Mouse (Mus musculus) megakaryocyte, adult 5-6 weeks (primary cell): Measurements from ENCODE around the gene Med12l. TPM values are rescaled to one million over a fixed set of nuclear protein-coding genes. Genes with fewer than 3 reads are reported as not detected.
A peak's percentile ranks its signal among the peaks of the same experiment; 100 is the strongest.

ENCODE experiments used
- ATAC-seq: 2 replicates; pipeline ENCODE4 v1.8.0; 2016; ENCODE audit warnings: mild to moderate bottlenecking, inconsistent platforms; ENCODE audit not compliant: poor library complexity, severe bottlenecking
- total RNA-seq, 2 experiments: library from RNA; stranded (forward) in 1 of 2; stranded (reverse) in 1 of 2; fragments of 153-499, 151-499 nt in 1 of 2; fragments of 221-1000, 200-1000 nt in 1 of 2; gene quantifications; 2 replicates each; pipeline versions ENCODE4 v1.2.3 to v1.2.4; 2015 to 2017

Gene Med12l
- total RNA-seq, 2 experiments from 2014 or later = 0.20 to 0.29 TPM

DNA sequence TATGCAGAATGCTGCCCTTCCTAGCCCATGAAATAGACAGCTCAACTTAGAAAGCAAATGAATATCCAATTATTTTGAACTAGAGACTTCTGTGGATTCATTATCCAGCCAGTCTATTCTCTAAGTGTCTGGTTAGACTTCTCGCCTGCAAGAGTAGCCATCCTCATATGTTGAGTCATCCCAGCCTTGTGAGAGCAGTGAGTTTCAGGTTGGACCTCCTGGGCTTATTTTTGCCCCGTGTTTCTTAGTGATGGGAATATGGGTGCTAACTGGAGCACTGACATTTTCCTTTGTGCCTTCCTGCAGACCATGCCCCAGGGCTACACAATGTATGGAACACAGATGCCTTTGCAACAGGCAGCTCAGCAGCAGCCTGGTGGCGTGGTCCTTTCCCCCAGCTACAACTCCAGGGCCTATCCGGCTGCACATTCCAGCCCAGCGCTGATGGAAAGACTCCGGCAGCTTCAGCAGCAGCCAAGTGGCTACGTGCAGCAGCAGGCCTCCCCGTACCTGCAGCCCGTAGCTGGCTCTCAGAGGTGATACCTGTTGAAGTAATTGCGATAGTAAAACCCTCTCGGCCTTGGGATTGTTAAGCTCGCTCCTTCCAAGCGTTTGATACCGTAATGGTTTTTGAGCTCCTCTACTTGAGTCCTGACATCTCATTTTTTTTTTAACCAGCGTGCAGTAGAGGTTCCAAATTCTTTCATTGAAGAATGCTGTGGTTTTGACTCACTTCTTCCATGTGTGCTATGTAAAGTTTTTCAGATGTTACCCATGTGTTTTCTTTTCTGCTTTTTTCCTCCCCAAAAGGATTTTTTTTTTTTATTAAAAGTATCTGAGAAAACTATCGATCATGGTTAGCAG, 290.3 kb downstream of the Med12l start:
- ATAC-seq = no peak

DNA sequence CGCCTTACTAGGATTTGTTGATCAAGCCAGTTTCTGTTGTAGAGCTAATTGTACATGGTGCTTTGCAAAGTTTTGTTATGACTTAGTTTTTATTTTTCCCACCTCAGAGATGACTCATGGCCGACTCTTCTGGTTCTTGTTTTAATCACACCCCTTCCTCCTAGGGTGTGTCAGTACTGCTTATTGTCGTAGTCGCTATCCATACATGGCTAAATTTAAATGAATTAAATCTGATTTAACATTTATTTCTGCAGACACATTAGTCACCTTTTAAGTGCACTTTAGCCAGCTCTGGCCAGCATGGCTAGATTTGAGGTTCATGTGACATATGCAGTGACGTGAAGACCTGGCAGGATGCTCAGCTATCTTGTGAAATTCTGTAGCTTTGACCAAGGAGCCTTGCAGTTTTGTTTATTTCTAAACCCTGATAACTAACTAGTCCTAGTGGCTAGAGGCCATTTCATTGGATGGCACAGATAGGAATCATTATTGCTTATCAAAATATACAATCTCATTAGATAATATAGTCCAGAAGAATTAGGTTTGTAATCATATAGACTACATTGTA, 291.0 kb downstream of the Med12l start:
- ATAC-seq = no peak

- ATAC-seq = no peak
Measured at GRCm38 (mm10) chr3:59297653-59298052, 292.0 kb downstream of the Med12l start.

DNA sequence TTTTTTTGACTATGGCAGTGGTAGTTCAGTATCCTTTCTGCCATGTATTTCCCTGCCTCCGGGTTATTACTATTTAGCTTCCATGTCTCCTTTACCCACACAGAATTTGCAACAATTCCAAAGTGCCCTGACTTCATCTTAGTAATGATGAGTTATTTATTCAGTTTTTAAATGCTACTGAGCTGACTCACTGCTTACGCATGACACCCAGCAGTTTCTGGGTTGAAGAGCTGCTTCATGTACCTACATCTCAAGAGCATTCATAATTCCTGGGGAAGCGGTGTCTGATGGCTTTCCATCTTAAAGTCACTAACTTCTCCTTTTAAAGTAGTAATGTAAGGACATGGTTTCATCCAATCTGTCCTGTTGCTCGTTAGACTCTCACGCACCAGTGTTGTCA, 299.3 kb downstream of the Med12l start:
- ATAC-seq = no peak

DNA sequence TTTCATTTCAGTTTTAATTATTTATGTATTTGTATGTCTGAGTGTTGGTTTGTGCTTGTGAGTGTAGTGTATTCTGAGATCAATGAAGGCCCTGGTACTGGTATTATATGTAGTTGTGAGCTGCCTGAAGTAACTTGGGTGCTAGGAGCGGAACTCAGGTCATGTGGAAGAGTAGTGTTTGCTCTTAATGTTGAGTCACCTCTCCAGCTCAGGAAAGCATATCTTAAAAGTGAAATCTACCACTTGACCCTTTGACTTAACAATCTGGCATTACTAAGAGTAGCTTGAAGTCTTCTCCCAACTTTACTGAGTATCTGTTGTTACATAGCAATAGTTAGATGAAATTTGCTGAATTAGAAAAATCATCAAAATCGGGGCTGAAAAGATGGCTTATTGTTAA, 299.9 kb downstream of the Med12l start:
- ATAC-seq = no peak

DNA sequence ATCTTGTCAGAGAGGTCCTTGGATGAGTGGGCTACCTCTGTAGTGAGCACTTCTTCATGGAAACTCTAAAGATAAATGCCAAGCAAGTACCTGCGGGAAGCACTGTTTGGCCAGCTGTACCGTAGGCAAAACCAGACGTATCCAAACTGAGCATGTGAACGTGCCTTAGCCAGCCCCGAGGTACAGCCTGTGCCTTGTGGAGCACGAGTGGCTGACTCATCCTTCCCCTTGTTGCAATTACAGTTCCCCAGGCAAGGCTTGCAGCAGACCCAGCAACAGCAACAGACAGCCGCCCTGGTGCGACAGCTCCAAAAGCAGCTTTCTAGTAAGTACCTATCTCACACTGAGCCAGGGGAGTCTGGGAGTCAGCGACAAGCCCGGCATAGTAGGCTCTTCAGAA, 307.0 kb downstream of the Med12l start:
- ATAC-seq = peak; percentile 96

GRCm38 (mm10) chr3:59316077-59316476, 310.5 kb downstream of the Med12l start:
- ATAC-seq = no peak

DNA sequence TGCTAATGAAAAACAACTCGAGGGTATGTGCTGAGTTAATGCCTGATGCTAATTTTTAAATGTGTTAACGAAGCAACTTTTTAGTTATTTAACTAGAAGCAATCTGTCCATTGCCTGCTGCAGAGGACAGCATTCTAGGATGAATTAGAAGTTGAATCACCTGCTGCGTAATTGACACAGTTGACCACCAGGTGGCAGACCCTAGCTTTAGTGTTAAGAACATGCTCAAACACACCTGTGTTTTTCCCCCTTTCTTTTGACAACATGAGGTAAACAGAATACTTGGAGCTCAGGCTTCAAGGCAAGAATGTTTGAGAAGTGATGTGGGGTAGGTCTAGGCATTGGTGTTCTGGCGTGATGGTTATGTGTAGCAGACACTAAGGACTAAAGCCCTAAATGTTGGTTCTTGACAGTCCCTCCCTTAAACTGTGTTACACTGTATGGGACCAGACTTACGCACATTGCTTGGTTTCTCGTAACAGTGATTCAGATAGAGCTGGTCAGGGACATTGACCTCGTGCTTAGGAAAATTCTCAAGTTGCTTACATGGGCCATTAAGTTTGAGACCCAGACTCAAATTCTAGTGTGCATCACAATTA, 315.8 kb downstream of the Med12l start:
- ATAC-seq = peak; percentile 93

DNA sequence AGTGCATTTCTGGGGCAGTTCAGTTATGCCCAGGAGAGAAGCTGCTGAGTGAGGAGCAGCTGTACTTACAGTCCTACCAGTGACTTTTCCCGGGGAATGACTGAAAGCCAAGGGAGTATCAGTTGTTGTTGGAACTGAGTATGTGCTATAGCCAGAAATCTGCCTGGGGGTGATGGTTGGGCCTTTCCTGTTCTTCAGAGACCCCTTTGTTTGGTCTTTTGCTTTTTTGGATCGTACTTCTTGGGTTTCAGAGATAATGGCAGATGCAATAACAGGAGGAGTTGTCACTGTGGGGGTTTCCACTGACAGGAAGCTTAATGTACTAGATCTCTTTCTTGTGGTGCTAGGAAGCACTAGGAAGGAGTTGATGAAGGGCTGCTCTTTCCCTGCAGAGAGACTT, 322.9 kb downstream of the Med12l start:
- ATAC-seq = no peak

DNA sequence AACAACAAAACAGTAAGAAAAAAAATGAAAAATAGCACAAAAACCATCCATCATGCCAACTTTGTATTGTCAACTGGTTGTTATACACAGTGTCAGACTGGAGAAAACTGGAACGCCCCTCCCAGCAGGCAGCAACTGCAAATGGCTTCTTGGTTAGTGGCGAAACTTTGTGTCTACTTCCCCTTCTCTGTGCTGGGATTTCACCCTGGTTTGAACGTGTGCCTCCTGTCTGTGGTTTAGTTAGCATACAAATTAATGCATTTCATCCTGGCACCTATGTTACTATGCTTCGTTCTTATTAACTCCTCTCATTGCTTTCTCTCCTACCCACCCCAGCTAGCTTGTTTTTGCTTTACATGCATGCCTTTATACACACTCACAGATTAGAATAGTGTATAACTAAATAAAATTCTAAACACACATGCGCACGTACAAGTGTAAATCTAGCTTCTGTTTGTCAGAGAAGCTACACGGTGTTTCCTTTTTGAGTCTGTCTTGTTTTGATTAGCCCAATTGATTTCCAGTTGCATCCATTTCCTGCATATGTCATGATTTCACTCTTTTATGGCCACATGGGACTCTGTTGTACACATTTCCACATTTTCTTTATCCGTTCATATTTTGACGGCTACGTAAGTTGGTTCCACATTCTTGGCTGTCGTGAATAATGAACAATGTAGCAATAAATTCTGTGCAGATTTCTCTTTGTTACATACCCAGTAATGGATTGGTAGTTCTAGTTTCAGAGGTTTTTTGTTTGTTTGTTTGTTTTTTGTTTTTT, 336.2 kb downstream of the Med12l start:
- ATAC-seq = peak; percentile 94

GRCm38 (mm10) chr3:59343026-59343425, 337.4 kb downstream of the Med12l start:
- ATAC-seq = no peak

DNA sequence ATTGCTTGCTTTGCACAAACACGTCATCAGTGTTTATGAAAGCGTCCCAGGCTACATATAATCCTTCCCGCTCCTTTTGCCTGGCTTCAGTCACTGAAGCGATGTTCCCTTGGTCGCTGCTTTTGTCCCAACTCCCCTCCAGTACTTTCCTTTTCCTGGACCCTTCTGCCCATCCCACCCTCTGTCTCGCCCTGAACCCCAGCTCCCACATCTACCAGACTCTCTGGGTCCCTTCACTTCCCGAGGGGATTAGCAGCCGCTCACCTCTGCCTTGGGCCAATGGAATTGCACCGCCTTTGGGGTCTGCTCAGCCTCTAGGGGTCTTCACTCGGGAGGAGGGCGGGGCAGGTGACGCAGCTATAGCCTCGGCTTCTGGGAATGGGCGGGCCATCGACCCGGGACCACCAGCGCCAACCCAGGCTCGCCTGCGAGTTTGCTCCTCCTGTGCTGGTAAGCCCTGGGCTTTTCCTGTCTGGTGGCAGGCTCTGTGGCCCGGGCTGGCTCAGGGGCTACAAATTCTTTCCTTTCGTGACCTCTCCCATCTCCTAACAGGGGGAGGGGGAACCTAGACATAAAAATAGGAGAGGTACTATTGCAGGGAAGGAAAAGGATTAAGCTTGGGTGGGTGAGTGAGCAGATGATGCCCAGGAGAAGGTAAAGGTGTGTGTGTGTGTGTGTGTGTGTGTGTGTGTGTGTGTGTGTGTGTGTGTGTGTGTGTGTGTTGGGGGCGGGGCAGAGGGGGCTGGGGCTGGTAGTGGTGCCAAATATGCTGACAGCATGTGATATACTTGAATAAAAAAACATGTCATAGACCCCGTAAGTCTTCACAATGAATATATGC, 338.7 kb downstream of the Med12l start, which contains the start of gene Igsf10:
Gene Igsf10, minus strand, starts transcription at position 330 of the 841 bp plus-strand sequence.
- ATAC-seq = no peak

DNA sequence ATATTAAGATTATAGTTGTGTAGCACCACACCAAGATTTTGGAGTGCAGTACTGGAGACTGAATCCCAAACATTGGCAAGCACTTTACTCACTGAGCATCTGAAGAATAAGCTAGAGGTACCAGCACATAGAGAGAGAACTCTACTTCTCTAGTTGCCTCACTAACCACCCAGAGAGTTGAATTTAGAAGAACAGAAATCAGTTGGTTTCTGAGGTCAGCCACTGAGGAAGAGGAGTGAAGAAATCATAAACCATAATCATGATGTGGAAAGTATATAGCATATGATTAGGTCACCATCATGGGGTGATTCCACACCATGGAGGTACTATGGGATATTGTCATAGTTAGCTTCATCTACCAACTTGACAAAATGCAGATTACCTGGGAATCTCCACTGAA, 346.1 kb downstream of the Med12l start:
- peak; percentile 78 for ATAC-seq

DNA sequence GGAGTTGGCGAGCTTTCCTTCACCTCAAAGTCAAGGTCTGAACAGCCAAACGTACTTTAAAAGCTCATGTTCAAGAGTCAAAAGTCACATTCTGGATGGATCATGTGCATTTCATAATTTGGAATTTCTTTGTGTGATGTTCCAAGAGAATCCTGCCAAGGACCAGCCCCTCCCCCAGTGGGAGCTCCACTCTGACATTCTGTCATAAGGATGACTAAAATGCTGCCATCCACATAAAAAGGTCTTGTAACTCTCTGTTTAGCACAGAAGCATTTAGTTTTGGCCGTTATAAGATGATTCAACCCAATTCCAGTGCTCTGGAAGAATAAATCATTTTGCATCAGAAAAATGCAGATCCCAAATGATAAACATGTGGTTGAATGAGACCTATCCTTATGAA, 348.5 kb downstream of the Med12l start:
- no peak for ATAC-seq

- no peak for ATAC-seq
Measured at GRCm38 (mm10) chr3:59360102-59360501, 354.5 kb downstream of the Med12l start.

- no peak for ATAC-seq
Measured at GRCm38 (mm10) chr3:59361895-59362294, 356.3 kb downstream of the Med12l start.
